Mouse (Mus musculus) spleen, adult 2 months (tissue): ENCODE measurements around the gene Hmg20b. TPM values are rescaled to one million over a fixed set of nuclear protein-coding genes. Genes with fewer than 3 reads are reported as not detected.

Source experiments
- DNase-seq, 2 experiments: peaks; one replicate each; pipeline versions ENCODE4 v3.0.0 to v3.0.0-alpha.2; 2012 to 2021; ENCODE audit warnings: low spot score in 2 of 2, low read depth in 1 of 2
- H3K27ac ChIP-seq: fragments of 200-500 bp; 2 replicates; pipeline ENCODE4 v1.5.1; 2012; ENCODE audit warnings: low read length, inconsistent platforms; ENCODE audit not compliant: insufficient read depth
- H3K27me3 ChIP-seq: fragments of 200-500 bp; 2 replicates; pipeline ENCODE4 v1.6.1; 2012; ENCODE audit warnings: mild to moderate bottlenecking, moderate library complexity, low read length, inconsistent platforms; ENCODE audit not compliant: control insufficient read depth, insufficient read depth
- H3K36me3 ChIP-seq: fragments of 200-500 bp; 2 replicates; pipeline ENCODE4 v1.6.1; 2012; ENCODE audit warnings: mild to moderate bottlenecking, low read length, inconsistent platforms; ENCODE audit not compliant: control insufficient read depth, insufficient read depth
- H3K4me1 ChIP-seq: fragments of 200-500 bp; 2 replicates; pipeline ENCODE4 v1.6.1; 2011; ENCODE audit warnings: inconsistent platforms; ENCODE audit not compliant: control insufficient read depth, insufficient read depth, insufficient read length
- H3K4me3 ChIP-seq: fragments of 200-500 bp; 2 replicates; pipeline ENCODE4 v1.5.1; 2011; ENCODE audit warnings: mild to moderate bottlenecking, inconsistent platforms; ENCODE audit not compliant: insufficient read depth, insufficient read length; ENCODE audit errors: extremely low read depth
- CTCF ChIP-seq: fragments of 200-500 bp; IDR thresholded peaks from 2 replicates; pipeline ENCODE4 v1.5.1; 2011; ENCODE audit warnings: mild to moderate bottlenecking, inconsistent platforms; ENCODE audit not compliant: insufficient read depth, insufficient read length, insufficient replicate concordance; ENCODE audit errors: extremely low read depth
- POLR2A ChIP-seq: fragments of 200-500 bp; IDR thresholded peaks from 2 replicates; pipeline ENCODE4 v1.6.1; 2011; ENCODE audit warnings: low read depth, low read length, inconsistent platforms
- WGBS: fragments of 180-500 bp; shearing (Covaris S2); methylation state at CpG from one replicate; pipeline ENCODE4 v1.1.7; 2018; 5-methylcytosine and 5-hydroxymethylcytosine counted together
- polyA plus RNA-seq: library from polyadenylated mRNA; depleted of rRNA; stranded (reverse); fragments of >200 nt; gene quantifications from 2 replicates; pipeline ENCODE4 v1.2.3, GENCODE M21; 2012

The Hmg20b gene
- polyA plus RNA-seq, 1 experiment, result 74.8 TPM

DNA sequence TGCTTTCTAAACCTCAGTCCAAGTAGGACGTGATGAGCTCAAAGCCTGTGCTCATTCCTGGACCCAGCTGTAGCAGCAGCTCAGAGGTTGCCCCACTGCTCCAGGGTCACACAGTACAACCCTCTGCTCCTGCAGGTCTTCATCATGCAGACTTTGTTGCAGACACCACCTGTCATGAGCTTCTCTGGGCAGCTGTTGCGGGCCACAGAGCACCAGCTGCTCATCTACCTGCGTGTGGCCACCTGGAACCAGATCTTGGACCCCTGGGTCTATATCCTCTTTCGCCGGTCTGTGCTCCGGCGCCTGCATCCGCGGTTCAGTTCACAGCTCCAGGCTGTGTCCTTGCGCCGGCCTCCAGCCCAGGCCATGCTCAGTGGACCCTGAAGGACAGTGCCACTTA is 16.0 kb downstream of the Hmg20b start:
- no peak overlapping the region for H3K4me3 ChIP-seq
- peaks cover 16% of the 10 kb centered on the region for H3K4me1 ChIP-seq
- H3K36me3 ChIP-seq, result peaks cover 8% of the 10 kb centered on the region
- H3K27ac ChIP-seq, result no peak overlapping the region
- 85% methylated on average over 11 of the region's 11 CpGs for WGBS
- no peak for DNase-seq
- no peaks in the 10 kb centered on the region for H3K27me3 ChIP-seq
- no peak for TF ChIP-seq POLR2A

DNA sequence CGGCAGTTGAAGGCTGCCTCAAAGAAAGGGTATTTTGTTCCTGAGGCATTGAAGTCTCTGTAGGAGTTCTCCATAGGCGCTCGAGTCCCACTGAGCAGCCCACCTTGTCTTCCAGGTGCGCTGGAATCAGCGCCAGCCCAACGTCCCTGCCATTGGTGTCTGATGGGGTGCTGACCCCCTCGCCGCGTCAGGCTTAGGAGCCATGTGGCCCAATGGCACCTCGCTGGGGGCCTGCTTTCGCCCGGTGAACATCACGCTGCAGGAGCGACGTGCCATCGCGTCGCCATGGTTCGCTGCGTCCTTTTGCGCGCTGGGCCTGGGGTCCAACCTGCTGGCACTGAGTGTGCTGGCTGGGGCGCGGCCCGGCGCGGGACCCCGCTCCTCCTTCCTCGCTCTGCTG is 18.0 kb downstream of the Hmg20b start:
- 96% methylated on average over 29 of the region's 29 CpGs for WGBS
- H3K4me3 ChIP-seq, result no peak overlapping the region
- no peak for TF ChIP-seq POLR2A
- H3K27ac ChIP-seq, result no peak overlapping the region
- no peak for DNase-seq
- H3K4me1 ChIP-seq, result peaks cover 24% of the 10 kb centered on the region
- no peaks in the 10 kb centered on the region for H3K27me3 ChIP-seq
- H3K36me3 ChIP-seq, result peaks cover 8% of the 10 kb centered on the region

DNA sequence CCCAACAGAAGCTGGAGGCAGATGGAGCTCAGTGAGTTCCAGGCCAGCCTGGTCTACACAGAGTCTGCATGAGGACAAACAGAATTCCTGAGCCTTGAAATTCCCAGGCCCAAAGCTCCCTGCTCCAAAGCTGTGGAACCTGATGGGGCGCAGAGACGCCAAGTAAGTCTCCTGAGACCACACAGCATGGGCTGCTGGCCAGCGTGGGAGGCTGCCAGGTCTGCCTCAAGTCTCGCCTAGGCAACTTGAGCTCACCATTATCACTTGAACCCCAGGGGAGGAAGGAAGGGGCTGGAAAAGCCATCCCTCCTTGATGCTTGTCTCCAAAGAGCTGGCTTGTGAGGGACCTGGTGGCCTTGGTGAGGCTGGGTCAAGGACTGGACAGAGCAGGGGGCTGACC is 20.3 kb downstream of the Hmg20b start:
- Histone ChIP-seq H3K27me3 (no peaks in the 10 kb centered on the region), H3K36me3 (peaks cover 23% of the 10 kb centered on the region), H3K27ac (peak overlapping the region; percentile 86), H3K4me1 (peaks cover 24% of the 10 kb centered on the region), H3K4me3 (peak overlapping the region; percentile 50; the same call in 1 of the 2 replicates)
- WGBS, result 44% methylated on average over 4 of the region's 4 CpGs
- no peak for DNase-seq
- TF ChIP-seq CTCF, result no peak
- no peak for TF ChIP-seq POLR2A

DNA sequence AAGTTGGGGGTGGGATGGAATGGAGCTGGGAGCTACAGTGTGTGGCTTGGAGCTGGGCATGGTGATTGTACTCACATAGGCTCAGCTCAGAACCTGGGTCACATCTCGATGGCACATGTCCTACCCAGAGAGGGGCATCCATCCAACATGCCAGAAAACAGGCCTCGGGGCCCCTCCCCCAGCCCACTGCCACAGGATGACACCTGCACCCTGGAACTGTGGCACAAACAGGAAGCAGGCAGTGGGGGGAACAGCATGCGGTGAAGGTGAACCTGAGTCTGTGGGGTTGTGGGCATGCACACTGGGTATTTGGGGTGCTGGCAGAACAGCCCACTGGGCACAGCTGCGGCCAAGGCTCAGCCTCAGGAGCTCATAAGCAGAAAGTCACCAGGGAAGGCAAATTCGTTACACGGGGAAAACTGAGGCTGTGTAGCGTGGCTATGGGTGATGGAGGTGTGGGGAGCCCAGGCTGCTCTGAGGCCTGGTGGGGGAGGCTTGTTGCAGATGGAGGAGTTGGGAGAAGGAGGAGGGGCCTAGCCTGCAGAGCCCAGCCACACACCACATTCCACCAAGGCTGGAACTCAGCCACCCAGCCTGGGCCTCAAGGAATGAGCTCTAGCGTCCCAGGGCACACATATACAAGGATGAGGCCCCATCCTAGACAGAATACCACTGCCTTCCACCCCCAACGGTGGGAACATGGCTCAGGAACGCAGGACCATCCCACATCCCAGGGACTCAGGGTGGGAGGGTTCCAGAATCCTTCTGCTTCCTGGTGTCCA is 20.9 kb downstream of the Hmg20b start:
- TF ChIP-seq POLR2A (peak; percentile 12), CTCF (no peak)
- DNase-seq, result peak in 1 of 2 experiments; percentile 69
- WGBS, result 9% methylated on average over 10 of the region's 10 CpGs
- Histone ChIP-seq H3K4me1 (peaks cover 24% of the 10 kb centered on the region), H3K4me3 (peak overlapping the region; percentile 50), H3K27me3 (no peaks in the 10 kb centered on the region), H3K27ac (peak overlapping the region; percentile 86), H3K36me3 (peaks cover 28% of the 10 kb centered on the region)

DNA sequence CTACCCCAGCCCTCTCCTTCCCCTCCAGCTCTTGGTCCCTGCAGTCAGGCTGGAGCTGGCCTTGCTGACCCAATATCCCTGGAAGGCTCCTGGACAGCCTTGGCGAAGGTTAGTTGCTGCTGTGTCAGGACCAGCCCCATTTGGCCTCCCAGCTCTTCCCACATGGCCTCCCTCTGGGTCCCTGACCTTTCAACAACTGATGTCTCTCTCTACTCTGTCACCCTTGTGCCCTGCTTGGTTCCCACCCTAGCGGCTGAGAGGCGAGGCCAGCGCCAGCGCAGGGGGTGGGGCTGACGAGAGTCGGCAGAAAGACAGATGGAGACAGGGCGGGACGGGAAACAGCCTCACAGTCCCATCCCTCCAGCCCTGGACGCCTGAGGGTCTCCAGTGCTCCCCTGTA is 21.9 kb downstream of the Hmg20b start, which contains the start of gene Tbxa2r:
Tbxa2r (plus strand) TSS at position 346 of the 400 bp plus-strand sequence.
- 6% methylated on average over 10 of the region's 10 CpGs for WGBS
- H3K27me3 ChIP-seq, result no peaks in the 10 kb centered on the region
- TF ChIP-seq POLR2A (peak; percentile 46; the same call in 1 of the 2 replicates), CTCF (peak; percentile 20; the same call in 1 of the 2 replicates)
- H3K27ac ChIP-seq, result peak within 1 kb of the TSS; percentile 86
- DNase-seq, result peak in 1 of 2 experiments; percentile 64
- peak within 1 kb of the TSS; percentile 50 for H3K4me3 ChIP-seq
- peaks cover 37% of the 10 kb centered on the region for H3K36me3 ChIP-seq
- peaks cover 24% of the 10 kb centered on the region for H3K4me1 ChIP-seq

DNA sequence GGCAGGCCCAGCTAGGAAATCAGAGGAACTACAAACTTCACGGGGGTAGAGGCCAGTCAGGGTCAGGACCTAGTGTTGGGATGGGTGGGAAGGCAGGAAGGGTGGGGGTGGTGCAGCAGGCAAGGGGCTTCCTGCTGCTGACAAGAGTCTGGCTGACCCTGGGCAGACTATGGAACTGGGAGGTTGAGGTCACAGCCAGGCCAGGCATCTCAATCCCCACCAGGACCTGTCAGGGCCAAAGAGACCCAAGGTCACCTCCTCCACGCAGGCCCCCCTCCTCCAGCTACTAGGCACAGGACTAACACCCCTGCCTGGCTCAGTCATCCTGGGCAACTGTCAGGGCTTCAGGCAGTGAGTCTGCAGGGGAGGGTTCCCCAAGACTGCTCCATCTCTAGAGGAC is 22.3 kb downstream of the Hmg20b start:
- no peaks in the 10 kb centered on the region for H3K27me3 ChIP-seq
- H3K4me1 ChIP-seq, result peaks cover 24% of the 10 kb centered on the region
- H3K4me3 ChIP-seq, result no peak overlapping the region
- peaks cover 41% of the 10 kb centered on the region for H3K36me3 ChIP-seq
- no peak for DNase-seq
- H3K27ac ChIP-seq, result peak overlapping the region; percentile 86
- WGBS, result 45% methylated on average over 2 of the region's 2 CpGs
- TF ChIP-seq CTCF, result no peak
- TF ChIP-seq POLR2A, result no peak

DNA sequence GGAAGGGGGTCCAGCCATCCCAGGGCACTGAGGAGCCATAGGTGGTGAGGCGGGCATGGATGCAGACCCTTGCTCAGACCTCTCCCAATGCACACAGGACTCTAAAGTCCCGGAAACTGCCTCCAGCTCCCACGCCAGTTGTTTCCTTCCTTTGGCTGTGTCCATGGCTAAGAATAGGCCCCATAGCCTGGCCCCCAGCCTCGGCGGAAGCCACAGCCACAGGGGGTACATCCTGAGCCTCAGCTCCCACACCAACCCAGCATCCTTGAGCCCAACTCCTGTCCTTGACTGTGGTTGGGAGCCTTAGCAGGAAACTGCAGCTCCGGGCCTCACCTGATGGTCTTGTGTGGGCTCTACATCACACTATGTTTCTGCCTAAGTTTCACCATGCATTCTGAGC is 23.4 kb downstream of the Hmg20b start:
- Histone ChIP-seq H3K36me3 (peaks cover 42% of the 10 kb centered on the region), H3K27me3 (no peaks in the 10 kb centered on the region), H3K27ac (peak overlapping the region; percentile 39), H3K4me3 (no peak overlapping the region), H3K4me1 (peaks cover 25% of the 10 kb centered on the region; the same call in 1 of the 2 replicates)
- no peak for DNase-seq
- TF ChIP-seq CTCF (no peak), POLR2A (no peak)
- WGBS, result 29% methylated on average over 6 of the region's 6 CpGs
